Mouse (Mus musculus): ENCODE results near the gene Tmem116. TPM values are rescaled to one million over a fixed set of nuclear protein-coding genes. Genes with fewer than 3 reads are reported as not detected.

The Tmem116 gene
- total RNA-seq, 2 experiments from 2014 or later, result 0.42 TPM; not detected in 1

Other genes with a start within 250 kb of the Tmem116 start
- 2,970 and 3,030 TPM in 2 replicates for gene Rpl6, start 247.4 kb upstream of the Tmem116 start, total RNA-seq (2015)
- gene Rpl6, start 247.4 kb upstream of the Tmem116 start, total RNA-seq (2017), result 1,387 and 1,567 TPM in 2 replicates
- 16.2 and 22.8 TPM in 2 replicates for gene Hectd4, start 231.7 kb upstream of the Tmem116 start, total RNA-seq (2015)
- 6.5 and 9.2 TPM in 2 replicates for gene Hectd4, start 231.7 kb upstream of the Tmem116 start, total RNA-seq (2017)
- gene Trafd1, start 66.3 kb upstream of the Tmem116 start, total RNA-seq (2015), result 29.1 and 36.4 TPM in 2 replicates
- gene Trafd1, start 66.3 kb upstream of the Tmem116 start, total RNA-seq (2017), result 37.5 and 38.5 TPM in 2 replicates
- gene Naa25, start 54.0 kb upstream of the Tmem116 start, total RNA-seq (2015), result 35.9 and 39.7 TPM in 2 replicates
- gene Naa25, start 54.0 kb upstream of the Tmem116 start, total RNA-seq (2017), result 66.4 and 80.6 TPM in 2 replicates
- 225 and 238 TPM in 2 replicates for gene Erp29, start 613 bp downstream of the Tmem116 start, total RNA-seq (2015)
- gene Erp29, start 613 bp downstream of the Tmem116 start, total RNA-seq (2017), result 1,016 and 1,033 TPM in 2 replicates
- gene Adam1b, start 51.5 kb downstream of the Tmem116 start, total RNA-seq (2015), result 0.05 TPM in 1 of 2 replicates, not detected in the other
- 0.25 TPM in 1 of 2 replicates, not detected in the other for gene Adam1b, start 51.5 kb downstream of the Tmem116 start, total RNA-seq (2017)
- gene Adam1a, start 93.6 kb downstream of the Tmem116 start, total RNA-seq (2015), result 1.5 and 2.0 TPM in 2 replicates
- 1.2 and 2.3 TPM in 2 replicates for gene Adam1a, start 93.6 kb downstream of the Tmem116 start, total RNA-seq (2017)
- gene Gm42878, start 93.6 kb downstream of the Tmem116 start, total RNA-seq (2015), result not detected in 2 replicates
- gene Gm42878, start 93.6 kb downstream of the Tmem116 start, total RNA-seq (2017), result 0.08 TPM in 1 of 2 replicates, not detected in the other
- 102 TPM in 2 replicates for gene Mapkapk5, start 94.0 kb downstream of the Tmem116 start, total RNA-seq (2015)
- gene Mapkapk5, start 94.0 kb downstream of the Tmem116 start, total RNA-seq (2017), result 115 and 127 TPM in 2 replicates
- gene Aldh2, start 141.9 kb downstream of the Tmem116 start, total RNA-seq (2015), result 96.3 and 108 TPM in 2 replicates
- gene Aldh2, start 141.9 kb downstream of the Tmem116 start, total RNA-seq (2017), result 388 and 445 TPM in 2 replicates
- 4.1 and 4.5 TPM in 2 replicates for gene Acad12, start 167.0 kb downstream of the Tmem116 start, total RNA-seq (2015)
- gene Acad12, start 167.0 kb downstream of the Tmem116 start, total RNA-seq (2017), result 1.5 and 4.2 TPM in 2 replicates
- 2.2 and 3.0 TPM in 2 replicates for gene Acad10, start 208.6 kb downstream of the Tmem116 start, total RNA-seq (2015)
- gene Acad10, start 208.6 kb downstream of the Tmem116 start, total RNA-seq (2017), result 2.1 and 2.4 TPM in 2 replicates
- 18.2 and 26.3 TPM in 2 replicates for gene Brap, start 208.7 kb downstream of the Tmem116 start, total RNA-seq (2015)
- gene Brap, start 208.7 kb downstream of the Tmem116 start, total RNA-seq (2017), result 42.6 and 51.3 TPM in 2 replicates

Data from megakaryocyte progenitor cell, adult 5-6 weeks (primary cell).